Mouse (Mus musculus) induced T-regulatory cell, adult 2 months (primary cell): ENCODE data around the gene Cfi.
A peak's percentile ranks its signal among the peaks of the same experiment; 100 is the strongest.

Experiments
- DNase-seq: peaks from one replicate; pipeline ENCODE4 v3.0.0-alpha.2; 2012; ENCODE audit warnings: low read depth

The Cfi gene

GRCm38 (mm10) chr3:129877327-129877726 lies 41.6 kb downstream of the Cfi start:
- no peak for DNase-seq

- DNase-seq, result peak; percentile 90
Observed at GRCm38 (mm10) chr3:129878405-129879021, 42.8 kb downstream of the Cfi start, which contains the start of gene Pla2g12a. Gene Pla2g12a (plus strand): TSS chr3:129878606.

GRCm38 (mm10) chr3:129879131-129879757 lies 43.6 kb downstream of the Cfi start:
- DNase-seq, result peak; percentile 45

- DNase-seq, result no peak
Observed at GRCm38 (mm10) chr3:129879913-129880312, 44.2 kb downstream of the Cfi start.

GRCm38 (mm10) chr3:129880925-129881593 lies 45.4 kb downstream of the Cfi start:
- DNase-seq, result no peak

GRCm38 (mm10) chr3:129885577-129885976 lies 49.9 kb downstream of the Cfi start:
- DNase-seq, result no peak

- no peak for DNase-seq
Observed at GRCm38 (mm10) chr3:129886430-129886829, 50.7 kb downstream of the Cfi start.

GRCm38 (mm10) chr3:129887779-129888517 lies 52.3 kb downstream of the Cfi start:
- DNase-seq, result no peak

GRCm38 (mm10) chr3:129892003-129892402 lies 56.3 kb downstream of the Cfi start:
- no peak for DNase-seq

GRCm38 (mm10) chr3:129893143-129893542 lies 57.5 kb downstream of the Cfi start:
- no peak for DNase-seq

GRCm38 (mm10) chr3:129896591-129896990 lies 60.9 kb downstream of the Cfi start:
- DNase-seq, result no peak

- peak; percentile 42 for DNase-seq
Observed at GRCm38 (mm10) chr3:129898886-129899285, 63.2 kb downstream of the Cfi start.

GRCm38 (mm10) chr3:129901271-129901809 lies 65.7 kb downstream of the Cfi start, which contains the start of gene Casp6:
Gene Casp6 (plus strand): TSS chr3:129901425.
- peak; percentile 89 for DNase-seq

GRCm38 (mm10) chr3:129903369-129903768 lies 67.7 kb downstream of the Cfi start:
- no peak for DNase-seq

- no peak for DNase-seq
Observed at GRCm38 (mm10) chr3:129903866-129904265, 68.2 kb downstream of the Cfi start.

GRCm38 (mm10) chr3:129904381-129905132 lies 68.9 kb downstream of the Cfi start:
- no peak for DNase-seq

GRCm38 (mm10) chr3:129912025-129912424 lies 76.3 kb downstream of the Cfi start:
- DNase-seq, result no peak

GRCm38 (mm10) chr3:129913241-129913640 lies 77.6 kb downstream of the Cfi start:
- DNase-seq, result no peak

- DNase-seq, result no peak
Observed at GRCm38 (mm10) chr3:129917424-129917823, 81.7 kb downstream of the Cfi start.

GRCm38 (mm10) chr3:129918434-129918833 lies 82.8 kb downstream of the Cfi start:
- DNase-seq, result peak; percentile 67

GRCm38 (mm10) chr3:129923581-129923980 lies 87.9 kb downstream of the Cfi start:
- no peak for DNase-seq
